Mouse (Mus musculus): Measurements from ENCODE around the gene Nfatc2ip. TPM values are rescaled to one million over a fixed set of nuclear protein-coding genes. Genes with fewer than 3 reads are reported as not detected.

Nfatc2ip gene
- total RNA-seq, 2 experiments from 2014 or later, result 5.4 to 6.5 TPM

DNA sequence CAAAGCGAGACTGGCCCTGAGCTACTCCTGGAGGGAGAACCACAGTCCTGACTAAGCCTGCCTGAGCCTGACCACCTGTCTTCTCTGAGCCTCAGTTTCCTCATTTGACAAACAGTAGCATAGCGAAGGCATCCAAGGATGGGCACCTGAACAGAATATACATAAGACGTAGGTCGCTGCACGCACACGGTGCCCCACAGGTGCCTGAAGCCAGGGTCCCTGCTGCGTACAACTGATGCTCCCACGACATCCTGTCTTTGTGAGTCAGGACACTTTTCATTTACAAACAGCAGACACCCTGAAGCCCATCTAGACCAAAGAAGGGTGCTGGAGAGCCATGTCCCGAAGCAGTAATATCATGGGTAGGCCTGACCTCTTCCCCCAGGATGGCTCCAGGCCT lies 38.1 kb downstream of the Nfatc2ip start:
- intact Hi-C loops (cut with DNase I), result no loop called here
- DNase-seq (ENCODE audit: low spot score in 2 of 2), result no peak

DNA sequence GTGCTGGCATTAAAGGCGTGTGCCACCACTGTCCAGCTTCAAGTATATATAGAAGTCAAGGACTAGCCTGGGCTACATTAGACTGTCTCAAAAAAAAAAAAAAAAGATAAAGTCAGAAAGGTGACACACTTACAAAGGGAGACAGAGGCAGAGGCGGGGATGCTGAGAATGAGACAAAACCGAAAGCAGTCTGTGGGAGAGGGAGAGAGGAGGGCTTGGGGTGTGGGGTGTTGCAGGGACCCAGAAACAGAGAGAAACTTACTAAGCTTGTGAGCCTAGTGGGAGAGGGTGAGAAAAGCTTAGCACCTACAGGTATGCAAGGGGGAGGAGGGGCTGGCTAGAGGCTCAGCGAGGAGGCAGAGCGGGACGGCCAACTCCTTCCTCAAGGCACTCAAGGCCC lies 38.7 kb downstream of the Nfatc2ip start:
- intact Hi-C loops (cut with DNase I), result no loop called here
- DNase-seq (ENCODE audit: low spot score in 2 of 2), result no peak

DNA sequence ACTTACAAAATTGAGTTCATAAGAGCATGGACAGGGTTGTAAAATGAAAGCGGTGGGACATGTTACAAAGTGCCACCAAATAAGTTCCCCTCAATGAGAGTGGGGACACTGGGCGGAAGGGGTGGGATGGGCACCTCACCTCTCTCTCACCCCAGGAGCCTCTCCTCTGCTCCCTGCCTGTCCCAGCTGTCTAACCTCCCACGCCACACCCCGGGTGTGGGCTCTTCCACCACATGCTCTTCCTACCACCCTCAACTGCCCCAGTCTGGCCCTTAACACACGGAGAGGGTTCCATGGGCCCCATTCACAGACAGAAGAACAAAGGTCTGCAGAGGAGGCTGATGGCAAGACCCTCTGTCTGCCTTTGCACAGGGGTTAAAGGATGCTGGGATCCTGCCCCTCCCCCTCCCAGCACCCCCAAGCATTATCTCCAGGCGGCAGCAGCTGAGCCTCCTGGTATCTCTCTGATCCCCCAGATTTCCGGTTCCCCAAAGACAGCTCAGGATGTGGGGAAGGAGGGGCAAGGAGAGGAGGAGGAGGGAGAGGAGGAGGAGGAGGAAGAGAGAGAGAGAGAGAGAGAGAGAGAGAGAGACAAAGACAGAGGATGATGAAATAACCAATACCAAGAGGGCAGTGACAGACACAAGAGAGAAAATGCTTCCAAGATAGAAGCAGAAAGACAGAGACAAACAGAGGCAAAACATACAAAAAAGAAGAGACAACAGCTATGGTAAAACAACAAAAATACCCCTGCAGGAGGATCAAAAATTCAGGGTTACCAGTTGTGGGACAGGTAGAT lies 39.5 kb downstream of the Nfatc2ip start:
- intact Hi-C loops (cut with DNase I), result no loop called here

DNA sequence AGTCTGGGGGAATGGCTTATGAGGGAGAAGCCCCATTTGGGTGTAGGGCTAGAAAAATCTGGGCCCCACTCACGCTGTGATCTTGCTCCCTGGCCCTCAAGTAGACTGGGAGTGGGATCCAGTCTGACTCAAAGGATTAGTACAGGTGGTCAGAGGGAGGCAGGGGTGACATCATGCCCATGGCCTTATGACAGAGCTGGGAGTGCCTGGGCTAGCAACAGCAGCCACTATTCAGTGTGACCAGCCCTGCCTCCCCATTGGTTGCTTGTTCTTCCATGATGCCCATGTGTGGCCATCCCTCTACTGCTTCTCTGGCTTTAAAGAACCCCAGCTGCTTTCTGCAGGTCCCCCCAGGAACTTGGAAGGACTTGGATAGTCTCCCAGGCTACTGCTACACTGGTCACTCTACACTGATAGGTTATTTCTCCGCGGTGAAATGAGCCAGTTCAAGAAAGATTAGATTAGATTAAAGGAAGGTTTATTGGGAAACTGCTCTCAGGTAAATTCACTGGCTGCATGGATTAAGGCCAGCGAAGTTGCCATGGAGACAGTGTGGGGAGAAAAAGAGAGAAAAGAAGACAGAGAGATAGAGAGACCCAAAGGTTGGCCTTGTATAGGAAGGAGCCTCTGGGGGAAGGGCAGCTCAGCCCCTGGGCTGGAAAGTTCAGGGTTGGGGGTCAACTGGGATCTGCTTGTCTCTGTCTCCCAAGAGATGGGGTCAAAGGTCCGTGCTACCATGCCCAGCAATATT lies 40.5 kb downstream of the Nfatc2ip start:
- peak; percentile 27 to 46 for DNase-seq (ENCODE audit: low spot score in 2 of 2)

More for the DNA sequence above, 39.5 kb downstream of the Nfatc2ip start:
- DNase-seq (ENCODE audit: low spot score in 2 of 2), result no peak

DNA sequence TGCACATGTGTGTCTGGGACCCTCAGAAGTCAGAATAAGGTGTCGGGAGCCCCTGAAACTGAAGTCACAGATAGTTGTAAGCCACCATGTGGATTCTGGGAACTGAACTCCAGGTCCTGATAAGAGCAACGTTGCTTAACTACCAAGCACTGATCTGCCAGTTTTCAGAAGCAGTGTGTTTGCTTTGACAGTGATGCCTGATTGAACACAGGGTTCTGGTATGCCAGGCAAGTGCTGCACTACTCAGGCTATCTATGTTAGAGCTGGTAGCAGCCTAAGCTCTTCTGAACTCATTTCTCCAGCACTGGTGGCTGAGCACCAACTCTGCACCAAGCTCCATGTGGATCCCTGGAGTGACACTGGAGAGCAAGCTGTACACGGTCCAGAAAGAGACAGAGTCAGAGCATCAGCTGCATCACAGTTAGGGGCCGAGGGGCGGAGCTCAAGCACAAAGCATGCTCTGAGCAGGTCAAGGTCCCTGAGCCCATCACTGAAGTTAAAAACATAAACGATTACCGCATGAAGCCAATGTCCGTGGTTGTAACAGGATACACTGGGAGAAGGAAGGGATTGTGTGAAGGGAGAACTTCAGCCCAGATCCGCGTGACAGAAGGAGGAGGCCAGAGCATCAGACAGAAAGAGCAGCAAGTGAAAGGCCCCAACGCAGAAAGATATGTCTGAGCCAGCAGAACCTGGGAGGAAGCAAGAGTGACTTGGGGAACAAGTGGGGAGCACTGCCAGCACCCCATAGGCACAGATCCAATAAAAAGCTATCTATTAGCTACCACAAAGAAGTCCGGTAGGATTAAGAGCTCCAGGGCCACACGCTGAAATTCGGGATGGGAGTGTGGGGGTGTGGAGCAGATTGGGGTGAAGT lies 41.6 kb downstream of the Nfatc2ip start:
- no peak for DNase-seq (ENCODE audit: low spot score in 2 of 2)
- intact Hi-C loops (cut with DNase I), result no loop called here

More for the DNA sequence above, 40.5 kb downstream of the Nfatc2ip start:
- intact Hi-C loops (cut with DNase I), result no loop called here

DNA sequence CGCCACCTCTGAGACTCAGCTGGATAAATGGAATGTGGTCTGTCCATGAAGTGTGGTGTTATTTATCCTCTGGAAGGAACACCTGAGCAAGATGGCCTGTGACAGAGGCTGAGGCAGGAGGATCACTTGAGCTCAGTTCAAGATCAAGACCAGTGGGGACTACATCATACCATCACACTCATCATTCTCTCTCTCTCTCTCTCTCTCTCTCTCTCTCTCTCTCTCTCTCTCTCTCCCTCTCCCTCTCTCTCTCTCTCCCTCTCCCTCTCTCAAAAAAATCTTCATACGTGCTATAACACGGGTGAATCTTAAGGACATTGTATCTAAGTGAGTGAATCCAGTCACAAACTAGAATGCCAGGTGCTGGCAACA lies 42.6 kb downstream of the Nfatc2ip start:
- intact Hi-C loops (cut with DNase I), result no loop called here
- no peak for DNase-seq (ENCODE audit: low spot score in 2 of 2)

DNA sequence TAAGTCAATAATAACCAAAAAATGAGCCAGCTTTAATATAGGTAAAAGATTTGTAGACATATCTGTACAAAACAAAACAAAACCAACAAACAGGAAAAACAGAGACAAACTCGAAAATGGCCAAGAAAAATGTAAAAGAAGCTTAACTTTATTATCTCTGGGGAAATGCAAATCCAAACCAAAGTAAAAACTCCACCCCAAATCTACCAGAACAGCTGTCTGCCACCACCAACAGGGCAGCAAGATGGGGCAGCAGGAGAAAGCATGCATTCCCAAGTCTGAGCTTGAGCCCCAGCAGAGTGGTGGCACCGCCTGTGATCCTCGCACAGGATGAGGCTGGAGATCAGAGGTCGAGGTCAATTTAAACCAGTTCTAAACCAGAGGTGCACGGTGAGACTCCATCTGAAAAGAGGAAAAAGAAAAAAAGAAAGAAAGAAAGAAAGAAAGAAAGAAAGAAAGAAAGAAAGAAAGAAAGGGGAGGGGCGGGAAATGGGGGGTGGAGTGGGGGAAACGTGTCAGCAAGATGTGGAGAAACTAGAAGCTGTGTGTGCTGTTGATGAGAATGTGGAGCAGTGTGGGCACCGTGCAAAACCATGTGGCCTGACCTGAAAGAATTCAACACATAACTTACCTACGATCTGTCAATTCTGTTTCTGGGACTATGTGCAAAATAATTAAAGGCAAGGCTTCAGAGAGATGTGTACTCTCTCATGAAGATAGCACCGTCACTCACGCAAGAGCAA lies 43.1 kb downstream of the Nfatc2ip start:
- no peak for DNase-seq (ENCODE audit: low spot score in 2 of 2)
- intact Hi-C loops (cut with DNase I), result no loop called here

DNA sequence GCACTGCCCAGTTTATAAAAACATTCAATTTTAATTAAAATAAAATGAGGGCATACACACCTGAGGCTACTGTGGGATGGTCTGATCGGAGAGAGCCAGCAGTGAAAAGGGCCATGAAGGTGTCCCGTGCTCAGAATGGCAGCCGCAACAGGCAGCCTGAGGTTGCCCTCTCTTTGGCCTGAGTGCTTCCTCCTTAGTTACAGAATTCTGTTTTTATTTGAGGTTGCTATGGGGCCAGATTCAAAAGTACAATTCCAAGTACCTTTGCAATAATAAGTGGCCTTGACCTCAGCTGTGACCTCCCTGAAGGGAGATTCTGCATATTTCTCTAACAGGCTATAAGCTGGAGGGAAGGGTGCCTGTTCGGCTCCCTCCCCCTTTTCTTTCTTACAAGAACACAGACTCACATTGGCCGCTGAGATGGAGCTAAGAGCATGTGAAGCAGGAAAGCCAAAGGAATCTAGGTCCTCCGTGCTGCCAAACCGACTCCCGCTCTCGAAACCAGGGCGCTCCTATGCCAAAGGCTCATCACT lies 45.1 kb downstream of the Nfatc2ip start:
- DNase-seq (ENCODE audit: low spot score in 2 of 2), result no peak
- intact Hi-C loops (cut with DNase I), result no loop called here

DNA sequence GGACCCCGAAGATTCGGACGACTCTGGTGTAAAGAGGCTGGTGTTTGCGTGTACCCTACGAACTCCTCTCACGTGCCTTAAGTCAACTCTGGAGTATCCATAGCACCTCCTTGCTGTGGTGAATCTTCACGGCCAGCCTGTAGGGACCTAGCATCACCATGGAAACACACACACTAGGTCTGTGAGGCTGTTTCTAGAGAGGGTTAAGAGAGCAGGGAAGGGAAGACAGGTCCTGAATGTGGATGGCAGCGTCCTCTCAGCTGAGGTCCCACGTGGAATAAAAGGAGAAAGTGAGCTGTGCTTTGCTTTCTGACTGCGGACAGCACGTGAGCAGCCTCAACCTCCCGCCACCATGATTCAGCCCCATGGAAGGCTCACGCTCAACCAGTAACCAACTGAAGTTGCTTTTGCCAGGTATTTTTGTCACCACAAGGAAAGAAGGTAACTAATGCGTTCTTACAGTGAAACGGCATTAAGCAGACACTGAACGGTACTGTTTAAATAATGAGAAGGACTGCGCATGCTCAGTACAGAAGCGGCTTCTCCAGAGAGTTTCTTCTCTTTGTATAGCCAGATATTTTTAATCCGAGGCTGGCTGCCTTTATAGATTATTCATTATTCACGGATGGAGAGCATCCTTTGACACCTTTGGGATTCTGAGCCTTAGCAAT lies 45.7 kb downstream of the Nfatc2ip start:
- no peak for DNase-seq (ENCODE audit: low spot score in 2 of 2)
- intact Hi-C loops (cut with DNase I), result no loop called here

DNA sequence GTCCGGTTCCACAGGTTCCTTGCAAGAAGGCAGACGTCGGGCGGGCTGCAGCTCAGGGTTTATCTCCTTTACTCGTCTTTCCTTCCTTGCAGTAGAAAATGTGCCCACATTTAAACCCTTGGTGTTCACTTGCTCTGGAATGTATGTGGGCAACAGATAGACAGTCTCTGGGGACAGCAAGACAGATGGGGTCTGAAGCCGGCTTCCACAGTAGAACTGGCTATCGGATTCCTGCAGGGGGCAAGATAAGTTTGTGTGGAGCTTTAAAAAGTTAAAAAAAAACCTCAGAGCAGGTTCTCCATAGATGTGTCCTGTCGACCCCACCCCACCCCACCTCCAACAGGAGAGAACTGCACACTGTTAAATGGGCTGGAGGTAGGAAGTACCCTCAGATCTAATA lies 48.2 kb downstream of the Nfatc2ip start:
- DNase-seq (ENCODE audit: low spot score in 2 of 2), result no peak
- intact Hi-C loops (cut with DNase I), result no loop called here

DNA sequence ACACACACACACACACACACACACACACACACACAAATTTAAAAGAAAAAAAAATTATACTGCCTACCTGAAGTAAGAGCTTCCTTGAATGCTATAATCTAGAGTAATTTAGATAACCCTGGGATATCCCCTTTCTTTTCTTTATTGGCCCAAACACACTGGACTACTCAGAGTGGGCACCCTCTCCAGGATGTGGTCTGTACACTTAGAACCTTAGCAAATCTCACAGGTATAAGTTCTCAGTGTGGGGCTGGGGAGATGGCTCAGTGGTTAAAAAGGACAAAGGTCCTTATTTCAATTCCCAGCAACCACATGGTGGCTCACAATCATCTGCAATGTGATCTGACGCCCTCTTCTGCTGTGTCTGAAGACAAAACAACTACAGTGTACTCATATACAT lies 49.4 kb downstream of the Nfatc2ip start:
- intact Hi-C loops (cut with DNase I), result no loop called here
- no peak for DNase-seq (ENCODE audit: low spot score in 2 of 2)

DNA sequence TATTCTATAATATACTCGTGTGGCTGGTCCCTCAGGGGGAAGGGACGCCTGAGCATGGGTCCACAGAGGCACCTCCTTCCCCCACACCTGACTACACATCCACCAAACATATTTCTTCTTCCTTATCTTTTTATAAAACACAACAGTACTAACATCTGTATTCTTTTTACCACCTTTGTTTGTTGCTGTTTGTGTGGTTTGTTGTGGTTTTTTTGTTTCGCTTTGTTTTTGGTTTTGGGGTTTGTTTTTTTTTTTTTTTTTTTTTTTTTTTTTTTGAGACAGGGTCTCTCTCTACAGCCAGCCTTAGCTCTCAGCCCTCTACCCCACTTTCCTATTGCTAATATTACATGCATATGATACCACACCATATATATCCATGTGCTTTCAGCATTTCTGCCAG lies 50.6 kb downstream of the Nfatc2ip start:
- intact Hi-C loops (cut with DNase I), result no loop called here
- DNase-seq (ENCODE audit: low spot score in 2 of 2), result no peak

DNA sequence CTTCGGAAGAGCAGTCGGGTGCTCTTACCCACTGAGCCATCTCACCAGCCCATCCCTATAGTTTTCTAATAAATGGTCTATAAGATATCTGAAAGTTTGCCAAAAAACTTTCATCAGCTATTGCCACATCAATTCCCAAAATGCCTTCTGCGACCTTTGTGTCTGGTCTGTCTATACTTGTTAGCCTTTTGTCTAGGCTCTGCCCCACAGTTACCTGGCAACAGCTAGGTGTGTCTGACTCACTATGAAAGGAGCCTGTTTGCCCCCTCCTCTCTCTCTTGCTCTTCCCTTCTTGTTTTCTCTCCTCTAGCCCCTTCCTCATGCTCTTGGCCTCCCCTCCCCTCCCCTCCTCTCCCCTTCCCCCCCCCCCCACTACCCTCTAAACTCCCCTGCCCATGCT lies 51.0 kb downstream of the Nfatc2ip start:
- no peak for DNase-seq (ENCODE audit: low spot score in 2 of 2)
- intact Hi-C loops (cut with DNase I), result no loop called here

DNA sequence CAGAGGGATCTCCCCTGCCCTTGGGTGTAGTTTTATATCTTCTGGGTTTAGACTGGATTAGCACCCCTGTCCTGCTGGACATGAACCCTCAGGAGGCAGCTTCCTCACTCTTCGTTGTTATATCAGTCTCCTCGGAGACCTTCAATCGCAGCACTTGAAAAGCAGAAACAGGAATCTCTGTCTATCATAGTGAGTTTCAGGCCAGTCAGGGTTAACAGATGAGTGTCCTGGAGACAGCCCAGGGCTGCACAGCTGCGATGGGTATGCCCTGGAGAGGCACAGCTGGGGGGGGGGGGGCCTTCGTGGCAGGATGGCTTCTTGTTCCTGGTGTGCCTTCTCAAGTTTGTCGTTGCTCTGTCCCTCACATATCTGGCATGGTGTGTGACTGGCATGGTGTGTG lies 55.6 kb downstream of the Nfatc2ip start:
- intact Hi-C loops (cut with DNase I), result no loop called here

DNA sequence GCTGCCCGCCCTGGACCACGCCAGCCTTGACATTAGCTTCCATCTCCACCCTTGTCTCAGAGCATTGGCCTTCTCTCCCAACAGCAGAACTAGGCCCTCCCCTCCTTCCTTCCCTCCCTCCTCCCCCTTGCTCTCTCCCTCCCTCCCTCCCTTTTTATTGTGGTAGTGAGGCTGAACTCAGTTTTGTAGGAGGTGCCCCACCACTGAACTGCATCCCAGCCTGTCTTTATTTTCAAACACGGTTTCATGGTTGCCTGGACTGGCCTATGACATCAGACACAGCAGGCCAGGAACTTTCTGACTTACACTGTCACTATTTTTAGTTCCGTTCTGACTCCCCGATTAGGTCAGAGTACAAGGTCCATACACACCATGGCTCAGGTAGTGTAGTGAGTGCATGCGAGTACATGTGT lies 56.3 kb downstream of the Nfatc2ip start:
- no peak for DNase-seq (ENCODE audit: low spot score in 2 of 2)
- intact Hi-C loops (cut with DNase I), result no loop called here

More for the DNA sequence above, 55.6 kb downstream of the Nfatc2ip start:
- DNase-seq (ENCODE audit: low spot score in 2 of 2), result no peak

DNA sequence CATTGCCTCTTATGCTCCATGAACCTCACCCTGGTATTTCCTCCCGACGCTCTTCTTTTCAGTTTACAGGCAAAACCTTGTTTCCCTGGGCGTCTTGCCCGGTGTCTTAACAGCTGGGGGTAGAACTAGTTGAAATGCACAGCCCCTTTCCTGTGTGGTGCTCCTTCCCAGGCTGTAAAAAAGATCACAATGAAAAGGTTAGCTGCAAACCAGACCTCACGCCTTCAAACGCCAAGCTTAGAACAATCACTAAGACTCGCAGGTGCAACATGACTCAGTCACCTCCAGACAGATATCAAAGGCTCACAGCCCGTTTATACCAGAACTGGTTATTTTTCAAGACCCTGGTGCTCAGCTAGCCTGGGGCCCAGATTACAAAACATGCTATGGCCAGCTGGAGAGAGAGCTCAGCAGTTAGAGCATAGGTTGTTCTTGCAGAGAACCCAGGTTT lies 57.0 kb downstream of the Nfatc2ip start:
- DNase-seq (ENCODE audit: low spot score in 2 of 2), result no peak
- intact Hi-C loops (cut with DNase I), result no loop called here

DNA sequence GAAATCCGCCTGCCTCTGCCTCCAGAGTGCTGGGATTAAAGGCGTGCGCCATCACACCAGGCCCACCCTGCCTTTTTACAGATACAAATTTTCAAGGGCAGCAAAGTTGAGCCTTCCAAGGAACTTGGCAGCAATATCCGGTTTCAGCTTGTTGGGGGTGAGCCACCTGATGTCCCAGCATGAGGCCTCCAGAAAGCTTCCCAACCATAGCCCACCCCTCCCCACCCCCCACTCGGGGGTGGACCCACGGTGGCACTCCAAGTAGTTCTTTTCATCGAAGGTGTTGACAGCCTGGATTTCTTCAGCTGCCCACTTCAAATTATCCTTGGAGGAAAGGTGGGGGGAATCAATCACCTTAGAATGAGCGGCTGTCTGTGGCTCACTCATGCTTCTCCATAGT lies 57.6 kb downstream of the Nfatc2ip start:
- no peak for DNase-seq (ENCODE audit: low spot score in 2 of 2)
- intact Hi-C loops (cut with DNase I), result no loop called here

DNA sequence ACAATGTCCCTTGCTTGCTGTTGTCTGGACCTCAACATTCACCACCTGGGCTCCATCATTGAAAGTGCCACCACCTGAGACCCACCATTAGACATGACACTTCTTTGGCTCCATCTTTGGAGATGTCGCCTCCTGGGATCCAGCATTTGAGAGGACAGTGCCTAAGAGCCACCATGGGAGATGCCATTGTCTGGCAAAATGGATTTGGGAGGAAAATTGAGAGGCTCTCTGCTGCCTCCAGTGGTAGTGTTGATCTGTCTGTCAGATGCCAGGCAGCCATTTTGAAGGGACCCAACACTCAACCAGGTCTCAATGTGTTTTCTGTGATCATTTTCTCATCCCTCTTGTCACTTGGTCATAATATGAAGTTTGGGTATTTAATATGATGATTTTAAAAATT lies 61.0 kb downstream of the Nfatc2ip start:
- intact Hi-C loops (cut with DNase I), result no loop called here
- DNase-seq (ENCODE audit: low spot score in 2 of 2), result no peak
